Mouse (Mus musculus) adrenal gland, adult 2 months (tissue): ENCODE results near the gene Ces4a. TPM values are rescaled to one million over a fixed set of nuclear protein-coding genes. Genes with fewer than 3 reads are reported as not detected.
A peak's percentile ranks its signal among the peaks of the same experiment; 100 is the strongest.
"Not testable (repeated sequence)": the region's sequence is repeated elsewhere in the genome, so short reads cannot be mapped to it uniquely, and the experiment has no call there.

Experiments used
- DNase-seq: peaks from one replicate; pipeline ENCODE4 v3.0.0; 2021
- long read RNA-seq: library from polyadenylated mRNA; stranded (forward); transcript quantifications from one replicate; pipeline ENCODE4 v2.0.0, GENCODE M21; 2021
- polyA plus RNA-seq: library from polyadenylated mRNA; depleted of rRNA; stranded (reverse); fragments of >200 nt; gene quantifications from 2 replicates; pipeline ENCODE4 v1.2.3, GENCODE M21; 2012; rRNA removed
- total RNA-seq, 2 experiments: library from RNA; stranded (reverse); gene quantifications; 2 replicates each; pipeline ENCODE4 v1.2.3; 2021

The Ces4a gene
- under 1 TPM in 1 of 2 experiments, not detected in 1; 0.12 TPM for total RNA-seq
- polyA plus RNA-seq = 0.11 and 0.18 TPM in 2 replicates
- long read RNA-seq, partial matches to known transcripts = 0 of 1 reads
- long read RNA-seq, other reads (novel, unspliced or antisense) = 1 of 1 reads

GRCm38 (mm10) chr8:105131509-105131908, at the start of gene Ces4a:
TSS of gene Ces4a (plus strand) at chr8:105131800.
- no peak for DNase-seq

DNA sequence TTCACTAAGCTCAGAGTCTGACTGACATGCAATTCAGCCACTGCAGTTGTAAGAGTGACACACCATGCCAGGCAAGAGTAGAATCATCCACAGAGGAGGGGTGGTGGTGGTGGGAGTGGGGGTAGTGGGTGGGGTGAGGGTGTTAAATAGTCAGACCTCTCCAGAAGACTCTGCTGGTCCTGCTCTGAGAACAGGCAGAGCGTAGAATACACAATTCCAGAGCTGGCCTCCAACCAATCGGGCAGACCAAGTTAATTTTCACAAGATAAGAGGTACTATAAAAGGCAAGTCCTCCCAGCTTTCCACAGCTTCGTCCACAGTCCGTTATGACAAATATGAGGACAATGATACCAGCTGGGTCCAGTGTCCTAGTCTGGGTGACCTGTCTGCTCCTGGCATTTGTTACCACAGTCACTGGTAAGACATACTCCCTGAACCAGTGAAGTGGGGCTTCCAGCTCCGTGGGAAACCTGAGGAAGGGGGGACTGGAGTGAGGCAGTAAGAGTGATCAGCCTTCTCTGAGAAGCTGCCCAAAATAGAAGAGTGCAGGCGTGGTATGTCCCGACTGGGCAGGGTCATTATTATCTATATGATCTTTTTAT, 48.0 kb upstream of the Ces4a start, which contains the start of gene Ces3b:
Ces3b (plus strand) TSS at position 305 of the 602 bp plus-strand sequence.
- DNase-seq = no peak

DNA sequence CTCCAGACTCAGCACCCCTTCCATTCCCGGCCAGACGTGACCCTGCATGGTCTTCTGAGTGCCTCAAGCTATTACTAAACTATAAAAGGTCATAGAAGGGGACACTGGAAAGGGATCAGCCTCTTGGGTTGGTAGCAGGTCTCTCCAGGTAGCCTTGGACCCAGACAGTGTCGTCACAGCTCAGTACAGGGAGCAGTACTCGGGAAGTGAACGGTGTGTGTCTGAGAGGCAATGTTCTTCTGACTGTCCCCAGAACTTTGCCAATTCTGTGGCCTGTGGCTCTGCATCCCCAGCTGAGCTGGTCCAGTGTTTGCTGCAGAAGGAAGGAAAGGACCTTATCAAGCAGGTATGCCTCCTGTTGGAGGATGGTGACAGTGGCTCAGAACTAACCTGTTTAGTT, 43.4 kb upstream of the Ces4a start:
- not testable (repeated sequence) for DNase-seq

DNA sequence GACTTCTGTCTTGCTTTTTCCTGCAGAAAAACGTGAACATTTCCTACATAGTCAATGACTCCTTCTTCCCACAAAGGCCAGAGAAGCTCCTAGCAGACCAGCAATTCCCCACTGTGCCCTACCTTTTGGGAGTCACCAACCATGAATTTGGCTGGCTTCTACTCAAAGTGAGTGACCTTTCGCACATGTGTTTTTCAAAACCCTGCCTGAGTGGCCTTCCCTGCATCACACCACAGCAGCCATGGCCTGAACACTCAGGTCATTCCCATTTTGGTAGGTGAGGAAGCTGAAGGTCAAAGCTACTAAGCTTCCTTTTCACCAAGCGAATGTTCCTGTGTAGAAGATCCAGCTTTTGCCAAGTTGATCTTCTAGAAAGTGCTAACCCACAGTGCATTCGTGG, 43.0 kb upstream of the Ces4a start:
- DNase-seq = no peak

- no peak for DNase-seq
Observed at GRCm38 (mm10) chr8:105093992-105094391, 37.6 kb upstream of the Ces4a start.

DNA sequence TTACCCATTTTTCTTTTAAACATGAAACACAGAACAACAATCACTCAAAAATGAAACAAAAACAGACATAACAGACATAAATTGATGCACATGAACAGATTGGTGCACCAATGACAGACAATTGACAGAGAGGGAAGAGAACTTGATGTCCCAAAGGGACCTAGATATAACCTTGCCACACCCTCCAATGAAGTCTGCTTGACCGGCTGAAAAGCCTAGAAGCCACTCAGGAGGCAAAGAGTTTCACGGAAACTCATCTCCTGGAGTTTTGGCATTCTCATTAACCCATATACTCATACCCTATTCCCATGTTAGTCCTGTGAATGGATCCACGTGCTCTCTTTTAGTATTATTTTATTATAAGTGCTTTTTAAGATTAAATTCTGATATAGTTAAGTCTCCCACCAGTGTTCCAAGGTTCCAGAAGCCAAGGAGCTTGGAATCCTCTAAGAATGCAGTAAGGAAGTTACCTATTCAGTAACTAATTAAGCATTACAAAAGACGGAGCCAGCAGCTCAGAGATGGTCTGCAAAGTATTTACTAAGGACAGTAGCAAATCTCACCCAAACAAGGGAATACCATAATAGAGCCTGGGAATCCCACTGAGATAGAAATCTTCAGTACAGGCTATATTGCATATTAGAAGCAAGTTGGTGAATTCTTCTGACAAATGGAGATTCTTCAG, 29.4 kb upstream of the Ces4a start:
- DNase-seq = not testable (repeated sequence)

GRCm38 (mm10) chr8:105103701-105104100, 27.9 kb upstream of the Ces4a start:
- not testable (repeated sequence) for DNase-seq

DNA sequence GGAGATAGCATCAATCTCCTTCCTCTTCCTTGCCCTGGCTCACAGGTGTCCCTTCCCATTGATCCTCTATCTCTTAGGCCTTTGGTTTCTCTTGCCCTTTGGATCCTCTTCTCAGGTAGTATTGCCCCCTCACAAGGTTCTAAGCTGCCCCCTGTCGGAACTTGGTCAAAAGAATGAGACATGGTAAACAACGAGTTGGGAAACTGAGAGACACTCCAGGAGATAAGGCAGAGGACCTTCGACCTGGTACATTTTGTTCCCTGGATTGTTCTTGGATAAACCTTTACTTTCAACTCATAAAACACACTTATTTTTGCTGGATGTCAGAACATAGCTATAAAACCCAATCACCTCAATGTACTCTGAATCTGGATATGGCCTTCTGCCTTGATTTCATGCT, 27.4 kb upstream of the Ces4a start:
- DNase-seq = no peak

- DNase-seq = no peak
Observed at GRCm38 (mm10) chr8:105129864-105130263, 1.7 kb upstream of the Ces4a start.

GRCm38 (mm10) chr8:105138423-105138822, 6.8 kb downstream of the Ces4a start:
- peak; percentile 84 for DNase-seq

- peak; percentile 30 for DNase-seq
Observed at GRCm38 (mm10) chr8:105142395-105142794, 10.8 kb downstream of the Ces4a start.

DNA sequence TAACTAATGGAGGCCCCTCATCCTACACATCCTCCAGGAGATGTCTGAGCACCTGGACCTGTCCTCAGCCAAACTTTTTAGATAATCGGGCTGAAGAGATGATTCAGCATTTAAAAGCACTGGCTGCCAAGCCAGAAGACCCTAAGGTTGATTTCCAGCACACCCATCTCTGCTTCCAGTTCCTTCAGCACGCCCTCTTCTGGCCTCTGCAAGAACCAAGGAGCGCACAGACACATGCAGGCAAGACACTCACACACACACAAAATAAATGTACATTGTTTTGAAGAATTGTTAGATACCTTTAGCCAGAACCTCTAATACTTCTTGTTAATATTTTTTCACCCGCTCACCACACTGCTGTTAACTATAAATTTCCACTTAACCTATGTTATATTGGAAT, 20.1 kb downstream of the Ces4a start:
- DNase-seq = no peak

- peak; percentile 95 for DNase-seq
Observed at GRCm38 (mm10) chr8:105152623-105153398, 21.2 kb downstream of the Ces4a start.

DNA sequence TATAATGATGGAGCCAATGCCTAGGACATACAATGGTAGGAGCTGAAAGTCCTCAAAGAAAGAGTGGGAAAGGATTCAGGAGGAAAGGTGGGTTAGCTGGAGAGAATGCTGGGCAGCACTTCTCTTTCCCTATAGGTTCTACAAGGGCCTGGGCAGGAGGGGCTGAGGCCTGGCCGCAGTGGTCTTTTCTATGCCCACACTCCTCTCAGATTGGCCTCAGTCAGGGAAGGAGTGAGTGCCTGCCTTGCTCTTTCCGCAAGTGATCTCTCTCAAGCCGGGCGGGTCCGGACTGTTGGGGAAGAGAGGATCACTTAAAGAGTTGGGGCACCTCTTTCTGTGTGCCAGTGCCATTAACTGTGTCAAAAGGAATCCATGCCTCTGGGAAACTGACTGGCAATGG, 22.7 kb downstream of the Ces4a start:
- DNase-seq = no peak

- DNase-seq = peak; percentile 70
Observed at GRCm38 (mm10) chr8:105155091-105155745, 23.6 kb downstream of the Ces4a start.

DNA sequence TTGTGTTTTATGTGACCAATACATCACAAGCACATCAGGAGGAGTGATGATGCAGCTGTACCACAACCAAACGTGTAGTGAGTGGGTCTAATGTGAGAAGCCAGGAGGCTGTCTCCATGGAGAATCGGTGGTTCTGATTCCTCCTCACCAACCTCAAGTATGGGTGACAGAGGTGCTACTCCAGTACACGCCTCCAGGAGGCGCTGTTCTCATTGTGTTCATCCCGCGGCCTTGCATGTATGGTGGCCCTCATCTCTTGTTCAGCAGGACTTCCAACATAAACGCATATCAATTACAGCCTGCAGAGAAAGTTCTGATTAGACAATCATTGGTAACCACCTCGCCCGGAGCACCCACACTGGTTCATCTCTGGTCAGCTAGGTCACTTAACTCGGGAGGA, 26.0 kb downstream of the Ces4a start:
- DNase-seq = peak; percentile 60

- no peak for DNase-seq
Observed at GRCm38 (mm10) chr8:105158084-105158483, 26.5 kb downstream of the Ces4a start.

GRCm38 (mm10) chr8:105161121-105161652, 29.6 kb downstream of the Ces4a start:
- no peak for DNase-seq

- peak; percentile 54 for DNase-seq
Observed at GRCm38 (mm10) chr8:105164272-105164902, 32.8 kb downstream of the Ces4a start.

GRCm38 (mm10) chr8:105165191-105165590, 33.6 kb downstream of the Ces4a start:
- peak; percentile 84 for DNase-seq

DNA sequence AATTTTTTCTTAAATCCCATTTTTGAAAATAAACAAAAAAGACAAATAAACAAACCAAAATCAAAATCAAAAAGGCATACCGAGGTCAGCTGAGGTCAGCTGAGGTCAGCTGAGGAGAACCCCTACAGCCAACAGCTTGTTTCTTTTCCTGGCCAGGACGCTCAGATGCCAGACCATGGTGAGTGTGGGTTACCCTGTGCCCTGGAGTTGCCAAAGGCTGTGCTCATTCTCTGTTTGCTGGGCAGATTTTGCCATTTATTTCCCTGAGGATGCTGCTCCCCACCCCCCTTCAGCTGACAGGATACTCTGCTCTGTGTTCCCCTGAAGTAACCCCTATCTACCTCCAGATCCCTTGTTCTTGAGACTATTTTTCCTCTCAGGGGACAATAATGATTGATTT, 35.5 kb downstream of the Ces4a start:
- no peak for DNase-seq
